Mouse (Mus musculus) effector memory CD4-positive, alpha-beta T cell, adult 7 months (primary cell): ENCODE measurements around the gene Ankrd1. TPM values are rescaled to one million over a fixed set of nuclear protein-coding genes. Genes with fewer than 3 reads are reported as not detected.

Experiments
- polyA plus RNA-seq: library from polyadenylated mRNA; unstranded; fragments of 100-300 nt; shearing (Covaris generic); gene quantifications from one replicate; pipeline ENCODE4 v1.2.1, GENCODE M21; 2017

Gene Ankrd1
- not detected for polyA plus RNA-seq

GRCm38 (mm10) chr19:36119783-36120471, at the start of gene Ankrd1:
Gene Ankrd1 (minus strand): TSS chr19:36120099.

GRCm38 (mm10) chr19:36083262-36084225, 36.4 kb downstream of the Ankrd1 start, which contains the start of gene Rpp30:
Gene Rpp30 (plus strand): TSS chr19:36083716.

Other genes starting within 250 kb of the Ankrd1 start
- gene Htr7, start 62.6 kb downstream of the Ankrd1 start, polyA plus RNA-seq: not detected
- 26.8 TPM for gene Rpp30, start 36.4 kb downstream of the Ankrd1 start, polyA plus RNA-seq
- gene Pcgf5, start 228.2 kb upstream of the Ankrd1 start, polyA plus RNA-seq: 105 TPM